Mouse (Mus musculus) intestine, embryonic 14.5 days (tissue): ENCODE measurements around the gene Mxra7. TPM values are rescaled to one million over a fixed set of nuclear protein-coding genes. Genes with fewer than 3 reads are reported as not detected.
A peak's percentile ranks its signal among the peaks of the same experiment; 100 is the strongest.

Experiments used
- ATAC-seq: fragments of 200-750 bp; cut with Nextera tagmentation; replicated peaks from 2 replicates; pipeline ENCODE4 v1.8.0; 2017; ENCODE audit warnings: low read depth, moderate number of reproducible peaks, moderate TSS enrichment, moderate library complexity; ENCODE audit not compliant: low FRiP score, low TSS enrichment
- DNase-seq: peaks from one replicate; pipeline ENCODE4 v3.0.0-alpha.2; 2018; ENCODE audit warnings: low spot score
- H3K27ac ChIP-seq: fragments of 300-500 bp; sonication (generic); 2 replicates; pipeline ENCODE4 v1.5.1; 2014; ENCODE audit warnings: low read depth, mild to moderate bottlenecking, control low read depth
- H3K27me3 ChIP-seq: fragments of 300-500 bp; sonication (generic); replicated peaks from 2 replicates; pipeline ENCODE4 v1.6.1; 2014; ENCODE audit warnings: low read length, control low read depth; ENCODE audit not compliant: control insufficient read depth, insufficient read depth
- H3K36me3 ChIP-seq: fragments of 300-500 bp; sonication (generic); 2 replicates; pipeline ENCODE4 v1.6.1; 2014; ENCODE audit warnings: low read length, control low read depth; ENCODE audit not compliant: control insufficient read depth, insufficient read depth
- H3K4me1 ChIP-seq: fragments of 300-500 bp; sonication (generic); replicated peaks from 2 replicates; pipeline ENCODE4 v1.6.1; 2014; ENCODE audit warnings: low read length, control low read depth, mixed read lengths; ENCODE audit not compliant: control insufficient read depth, insufficient read depth
- H3K4me2 ChIP-seq: fragments of 300-500 bp; sonication (generic); 2 replicates; pipeline ENCODE4 v1.6.1; 2014; ENCODE audit warnings: low read length
- H3K4me3 ChIP-seq: fragments of 300-500 bp; sonication (generic); 2 replicates; pipeline ENCODE4 v1.5.1; 2014; ENCODE audit warnings: low read depth, low read length, control low read depth, mixed read lengths
- H3K9ac ChIP-seq: fragments of 300-500 bp; sonication (generic); 2 replicates; pipeline ENCODE4 v1.6.1; 2014; ENCODE audit warnings: mild to moderate bottlenecking, low read length
- H3K9me3 ChIP-seq: fragments of 300-500 bp; sonication (generic); 2 replicates; pipeline ENCODE4 v1.6.1; 2016; ENCODE audit warnings: low read length, control low read depth; ENCODE audit not compliant: control insufficient read depth
- WGBS: fragments of 180-500 bp; shearing (Covaris S2); extraction: QIAGEN DNeasy Blood & Tissue Kit; methylation state at CpG from one replicate; pipeline ENCODE4 v1.1.7; 2014; 5-methylcytosine and 5-hydroxymethylcytosine counted together
- polyA plus RNA-seq: library from polyadenylated mRNA; unstranded; fragments of >200 nt; fragmentation: Nextera tagmentation; extraction: Ambion mirVana; gene quantifications from 2 replicates; pipeline ENCODE4 v1.2.1, GENCODE M21; 2014

Gene Mxra7
- polyA plus RNA-seq, 1 experiment from 2014 or later, result 22.6 TPM

DNA sequence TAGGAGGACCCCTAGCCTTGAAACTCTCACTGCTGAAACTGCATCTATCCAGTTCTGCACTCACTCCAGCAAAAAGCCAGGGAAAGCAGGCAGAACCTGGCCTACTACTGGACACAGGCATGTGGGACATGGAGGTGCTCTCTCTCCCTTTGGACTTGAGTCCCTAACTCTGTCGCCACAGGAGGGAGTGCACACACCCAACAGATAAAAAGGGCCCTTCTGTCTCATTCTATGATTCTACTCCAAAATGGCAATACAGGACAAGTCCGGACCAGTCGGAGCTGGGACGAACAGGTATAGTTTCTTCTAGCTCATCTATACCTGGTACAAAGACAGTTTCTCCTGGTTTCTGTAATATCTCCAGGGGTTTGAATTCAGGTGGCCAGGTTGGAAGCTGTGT is 12.9 kb upstream of the Mxra7 start:
- Histone ChIP-seq H3K27me3 (no peaks in the 10 kb centered on the region), H3K36me3 (peaks cover 55% of the 10 kb centered on the region), H3K9ac (no peak overlapping the region), H3K4me1 (peaks cover 19% of the 10 kb centered on the region), H3K27ac (no peak overlapping the region), H3K4me2 (peak overlapping the region; percentile 91), H3K9me3 (no peaks in the 10 kb centered on the region), H3K4me3 (peak overlapping the region; percentile 95; the same call in 1 of the 2 replicates)
- no peak for ATAC-seq
- 91% methylated on average over 4 of the region's 4 CpGs for WGBS
- no peak for DNase-seq

DNA sequence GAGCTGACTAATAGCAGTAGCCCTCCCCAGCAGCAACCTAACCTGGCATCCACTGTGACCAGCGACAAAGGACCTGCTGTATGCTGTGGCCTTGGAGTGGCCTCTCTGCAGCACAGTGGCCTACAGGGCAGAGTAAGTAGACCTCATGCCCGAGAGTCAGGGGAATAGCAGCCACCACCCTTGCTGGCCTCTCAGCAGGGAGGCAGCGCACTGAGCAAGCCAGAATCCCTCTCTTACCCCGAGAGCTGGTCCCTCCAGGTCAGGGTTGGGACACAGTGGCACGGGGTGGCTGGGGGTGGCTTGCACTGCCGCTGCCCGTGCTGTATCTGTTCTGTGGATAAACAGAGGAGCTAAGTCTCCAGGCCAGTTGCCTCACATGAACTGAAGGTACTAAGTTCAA is 11.8 kb upstream of the Mxra7 start:
- H3K27me3 ChIP-seq, result no peaks in the 10 kb centered on the region
- H3K9me3 ChIP-seq, result no peaks in the 10 kb centered on the region
- 0 out of 2 replicates have a peak overlapping the region, but pooled peaks have one; percentile 13 for H3K9ac ChIP-seq
- H3K4me3 ChIP-seq, result no peak overlapping the region
- DNase-seq (no peak), ATAC-seq (no peak)
- WGBS, result 76% methylated on average over 7 of the region's 7 CpGs
- H3K36me3 ChIP-seq, result peaks cover 66% of the 10 kb centered on the region
- no peak overlapping the region for H3K27ac ChIP-seq
- H3K4me2 ChIP-seq, result no peak overlapping the region
- H3K4me1 ChIP-seq, result peaks cover 19% of the 10 kb centered on the region

DNA sequence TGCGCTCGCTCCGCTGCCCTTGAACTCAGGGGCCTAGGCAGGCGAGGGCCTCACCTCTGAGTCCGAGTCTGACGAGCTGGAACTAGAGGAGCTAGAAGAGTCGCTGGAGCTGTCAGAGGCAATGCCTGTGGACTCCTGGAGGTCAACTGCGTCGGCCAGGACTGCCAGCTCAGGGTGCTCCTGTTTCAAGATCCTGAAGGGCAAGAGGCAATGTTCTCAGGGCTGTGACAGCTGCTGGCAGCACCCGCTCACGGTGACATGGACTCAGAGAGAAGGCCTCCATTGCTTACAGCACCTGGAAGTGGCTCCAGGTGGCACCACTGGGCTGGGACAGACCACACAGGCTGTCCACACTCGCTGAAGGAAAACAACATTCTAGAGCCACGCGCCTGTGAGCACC is 11.1 kb upstream of the Mxra7 start:
- peaks cover 19% of the 10 kb centered on the region for H3K4me1 ChIP-seq
- H3K9ac ChIP-seq, result no peak overlapping the region
- H3K9me3 ChIP-seq, result no peaks in the 10 kb centered on the region
- 89% methylated on average over 14 of the region's 14 CpGs for WGBS
- no peak overlapping the region for H3K27ac ChIP-seq
- H3K36me3 ChIP-seq, result peaks cover 73% of the 10 kb centered on the region
- H3K4me3 ChIP-seq, result no peak overlapping the region
- no peaks in the 10 kb centered on the region for H3K27me3 ChIP-seq
- H3K4me2 ChIP-seq, result no peak overlapping the region
- no peak for ATAC-seq
- no peak for DNase-seq

DNA sequence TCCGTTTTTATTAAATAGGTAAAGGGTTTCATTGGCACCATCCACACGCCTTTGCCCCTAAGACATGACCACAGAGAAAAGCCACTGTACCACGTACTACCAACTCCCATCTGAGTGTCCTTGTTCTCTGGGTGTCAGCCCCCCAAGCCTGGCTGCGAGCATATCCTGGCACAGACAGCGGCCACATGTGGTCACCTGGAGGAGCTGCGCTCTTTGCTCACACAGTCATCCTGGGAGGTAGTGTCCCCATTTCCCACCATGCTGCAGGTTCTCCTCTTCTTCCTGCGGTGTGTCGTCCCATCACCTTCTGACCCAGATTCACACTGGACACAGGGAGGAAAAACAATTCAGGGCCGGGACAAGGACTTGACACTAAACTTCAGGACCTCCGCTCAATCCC is 9.6 kb upstream of the Mxra7 start:
- Histone ChIP-seq H3K27ac (no peak overlapping the region), H3K4me1 (peaks cover 19% of the 10 kb centered on the region), H3K4me3 (no peak overlapping the region), H3K9ac (no peak overlapping the region), H3K4me2 (no peak overlapping the region), H3K9me3 (no peaks in the 10 kb centered on the region), H3K36me3 (peaks cover 87% of the 10 kb centered on the region), H3K27me3 (no peaks in the 10 kb centered on the region)
- 93% methylated on average over 10 of the region's 10 CpGs for WGBS
- DNase-seq (no peak), ATAC-seq (no peak)

DNA sequence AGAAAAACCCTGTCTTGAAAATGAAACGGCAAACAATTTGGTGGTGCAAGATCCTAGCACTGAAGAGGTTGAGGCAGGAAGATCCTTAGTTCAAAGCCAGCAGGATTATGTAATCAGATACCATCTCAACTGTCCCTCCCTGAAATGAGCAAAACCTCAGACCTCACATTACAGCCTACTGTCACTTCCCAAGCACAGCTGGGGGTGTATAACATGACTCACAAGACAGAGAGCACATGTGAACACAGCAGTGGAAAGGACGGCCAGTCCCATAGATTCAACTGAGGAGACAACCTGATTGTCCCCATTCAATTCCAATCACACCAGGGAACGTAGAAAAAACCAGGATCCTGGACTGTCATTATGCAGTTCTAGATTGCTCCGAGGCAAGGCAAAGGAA is 8.4 kb upstream of the Mxra7 start:
- DNase-seq (no peak), ATAC-seq (no peak)
- 98% methylated on average over 4 of the region's 4 CpGs for WGBS

DNA sequence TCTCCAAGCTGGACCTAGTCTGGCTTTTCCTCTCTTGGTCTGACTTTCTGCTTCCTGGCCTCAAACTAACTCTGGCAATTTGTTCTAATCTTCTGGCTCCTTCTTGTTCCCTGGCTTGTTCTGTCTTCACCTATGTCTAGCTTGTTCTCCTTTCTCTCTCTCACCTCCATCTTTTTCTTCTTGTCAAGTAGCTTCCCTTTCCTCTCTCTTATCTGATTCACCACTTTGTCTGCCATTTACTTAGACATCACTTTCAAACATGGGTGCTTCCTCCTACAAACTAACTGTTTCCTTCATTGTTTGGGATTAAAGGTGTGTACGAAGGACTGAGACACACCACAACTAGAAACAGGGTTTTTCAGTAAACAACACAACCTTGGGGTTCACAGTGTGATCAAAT is 7.1 kb upstream of the Mxra7 start:
- DNase-seq (no peak), ATAC-seq (no peak)
- H3K4me2 ChIP-seq, result no peak overlapping the region
- H3K27me3 ChIP-seq, result no peaks in the 10 kb centered on the region
- H3K4me3 ChIP-seq, result no peak overlapping the region
- H3K4me1 ChIP-seq, result no peaks in the 10 kb centered on the region; the same call in 1 of the 2 replicates
- 94% methylated on average over 1 of the region's 1 CpGs for WGBS
- peaks cover 74% of the 10 kb centered on the region for H3K36me3 ChIP-seq
- no peak overlapping the region for H3K27ac ChIP-seq
- H3K9me3 ChIP-seq, result no peaks in the 10 kb centered on the region
- no peak overlapping the region for H3K9ac ChIP-seq

More for the DNA sequence above, 8.4 kb upstream of the Mxra7 start:
- no peak overlapping the region for H3K27ac ChIP-seq
- no peak overlapping the region for H3K9ac ChIP-seq
- no peaks in the 10 kb centered on the region for H3K27me3 ChIP-seq
- H3K36me3 ChIP-seq, result peaks cover 87% of the 10 kb centered on the region
- no peaks in the 10 kb centered on the region for H3K9me3 ChIP-seq
- H3K4me1 ChIP-seq, result peaks cover 13% of the 10 kb centered on the region
- no peak overlapping the region for H3K4me3 ChIP-seq
- H3K4me2 ChIP-seq, result no peak overlapping the region

DNA sequence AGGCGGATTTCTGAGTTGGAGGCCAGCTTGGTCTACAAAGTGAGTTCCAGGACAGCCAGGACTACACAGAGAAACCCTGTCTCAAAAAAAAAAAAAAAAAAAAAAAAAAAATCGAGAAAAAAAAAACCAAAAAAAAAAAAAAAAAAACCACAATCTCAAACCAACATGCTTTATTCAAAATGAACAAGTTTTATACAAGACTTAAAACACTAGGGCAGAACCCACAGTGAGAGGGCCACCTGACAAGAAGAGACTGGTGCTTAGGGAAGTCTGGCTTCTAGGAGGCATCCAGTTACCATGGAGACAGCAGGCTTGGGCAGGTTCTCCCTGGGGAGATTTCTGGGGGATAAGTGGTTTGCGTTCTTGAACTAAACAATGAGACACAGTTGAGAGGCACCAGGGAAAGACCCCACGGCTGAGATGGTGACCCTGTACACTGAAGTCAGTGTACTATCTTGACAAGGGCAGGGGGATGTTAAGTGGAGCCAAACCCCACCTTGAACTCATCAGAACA is 4.4 kb upstream of the Mxra7 start:
- H3K36me3 ChIP-seq, result peaks cover 47% of the 10 kb centered on the region

DNA sequence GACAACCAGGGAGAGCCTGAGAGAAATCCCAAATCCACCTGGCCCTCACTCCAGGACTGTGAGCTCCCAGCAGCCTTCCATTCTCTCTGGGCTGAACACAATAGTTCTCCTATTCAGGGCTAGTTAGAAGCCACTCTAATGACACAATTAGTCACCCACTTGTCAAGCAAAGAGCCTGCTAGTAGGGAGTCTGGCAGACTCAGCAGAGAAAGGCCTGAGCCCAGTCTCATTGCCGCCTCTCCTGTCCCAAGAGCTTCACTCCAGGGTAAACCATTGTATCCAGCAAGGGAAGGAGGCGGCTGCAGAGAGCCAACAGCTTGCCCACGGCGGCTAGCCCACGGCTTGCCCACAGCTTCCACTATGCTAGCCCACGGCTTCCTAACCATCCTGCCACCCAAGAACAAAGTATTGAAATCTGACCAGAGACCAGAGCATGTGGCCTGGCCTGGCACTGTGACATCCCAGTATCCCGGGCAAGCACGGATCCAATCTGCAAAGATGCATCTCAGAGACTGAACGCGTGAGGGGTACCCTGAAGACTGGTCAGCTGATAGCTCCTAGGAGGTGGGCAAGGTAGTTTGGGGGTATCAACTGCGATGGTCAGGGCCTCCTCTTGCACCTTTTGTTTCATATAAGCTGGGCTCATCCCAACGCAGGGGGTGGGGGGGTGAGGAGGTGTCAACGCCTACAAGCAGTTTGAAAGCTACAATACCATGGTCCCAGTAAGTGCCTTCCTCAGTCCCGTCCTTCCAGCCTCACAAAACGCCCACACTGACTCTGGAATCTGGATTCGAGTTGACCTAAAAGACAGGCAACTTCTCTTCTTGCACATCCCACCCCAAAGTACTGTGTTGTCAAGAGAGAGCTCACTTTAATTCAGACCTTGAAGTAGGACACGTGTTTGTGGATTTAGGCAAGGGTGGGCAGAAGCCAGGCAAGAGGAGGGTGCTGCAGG is 1.0 kb downstream of the Mxra7 start:
- Histone ChIP-seq H3K4me1 (peaks cover 28% of the 10 kb centered on the region), H3K9ac (peak overlapping the region; percentile 68), H3K9me3 (no peaks in the 10 kb centered on the region), H3K27ac (peak overlapping the region; percentile 67), H3K4me2 (peak overlapping the region; percentile 71), H3K27me3 (no peaks in the 10 kb centered on the region), H3K36me3 (no peaks in the 10 kb centered on the region), H3K4me3 (peak overlapping the region; percentile 58)
- WGBS, result 36% methylated on average over 17 of the region's 17 CpGs
- DNase-seq (no peak), ATAC-seq (no peak)

More for the DNA sequence above, 4.4 kb upstream of the Mxra7 start:
- H3K4me3 ChIP-seq, result no peak overlapping the region
- H3K9me3 ChIP-seq, result no peaks in the 10 kb centered on the region
- H3K27ac ChIP-seq, result no peak overlapping the region
- H3K4me2 ChIP-seq, result no peak overlapping the region
- no peaks in the 10 kb centered on the region for H3K27me3 ChIP-seq
- no peak overlapping the region for H3K9ac ChIP-seq
- 24% methylated on average over 4 of the region's 4 CpGs for WGBS
- H3K4me1 ChIP-seq, result peaks cover 8% of the 10 kb centered on the region; the same call in 1 of the 2 replicates
- ATAC-seq, result no peak
- DNase-seq, result no peak
